Mouse (Mus musculus): ENCODE results near the gene Olfr832. TPM values are rescaled to one million over a fixed set of nuclear protein-coding genes. Genes with fewer than 3 reads are reported as not detected.
"Not testable (repeated sequence)": the region's sequence is repeated elsewhere in the genome, so short reads cannot be mapped to it uniquely, and the experiment has no call there.

Gene Olfr832
- not detected in 2 replicates for polyA plus RNA-seq (2015; fragmentation: Nextera tagmentation; extraction: Ambion mirVana)

DNA sequence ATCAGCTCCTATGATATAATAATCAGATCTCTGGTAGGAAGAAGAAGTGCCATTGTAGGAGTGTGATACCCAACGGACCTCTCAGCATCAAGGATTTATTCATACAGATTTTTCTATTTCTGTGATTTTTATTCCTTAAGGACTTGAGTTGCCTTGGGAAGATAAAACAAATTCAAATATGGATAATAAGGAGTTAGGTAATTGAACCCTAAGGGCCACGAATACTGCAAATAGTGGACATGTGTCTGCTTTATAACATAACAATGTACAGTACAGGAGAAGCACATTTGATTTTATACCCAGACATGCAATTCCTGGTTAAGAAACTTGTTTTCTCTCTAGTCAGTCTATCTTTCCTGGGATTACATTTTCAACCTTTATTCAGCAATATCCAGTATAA lies at the start of gene Olfr832:
TSS of gene Olfr832 (plus strand) at position 301 of the 400 bp plus-strand sequence.
- H3K9ac ChIP-seq; H3K36me3 ChIP-seq (replicated peaks); H3K4me2 ChIP-seq; ATAC-seq (replicated peaks); H3K27ac ChIP-seq; H3K9me3 ChIP-seq; H3K4me1 ChIP-seq; H3K27me3 ChIP-seq (replicated peaks); H3K4me3 ChIP-seq: not testable (repeated sequence)
- 87% methylated on average over 2 of the region's 2 CpGs for WGBS

DNA sequence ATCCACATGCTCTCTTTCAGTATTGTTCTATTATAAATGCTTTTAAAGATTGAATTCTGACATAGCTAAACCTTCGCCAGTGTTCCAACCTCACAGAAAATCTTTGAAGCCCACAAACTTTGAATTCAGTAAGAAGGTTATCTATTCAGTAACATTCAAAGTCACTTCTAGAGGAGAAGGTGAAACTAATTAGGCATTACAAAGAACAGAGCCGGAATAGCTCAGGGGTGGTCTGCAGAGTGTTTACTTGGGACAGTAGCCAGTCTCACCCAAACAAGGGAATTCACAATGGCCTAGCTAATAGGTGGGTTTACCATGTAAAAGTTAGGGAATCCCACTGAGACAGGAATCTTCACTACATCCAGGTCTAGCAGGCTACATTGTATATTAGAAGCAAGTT lies 29.2 kb upstream of the Olfr832 start:
- H3K4me3 ChIP-seq; H3K4me2 ChIP-seq; ATAC-seq (replicated peaks); H3K9me3 ChIP-seq; H3K4me1 ChIP-seq; H3K27me3 ChIP-seq (replicated peaks); H3K36me3 ChIP-seq (replicated peaks); H3K9ac ChIP-seq; H3K27ac ChIP-seq: not testable (repeated sequence)
- 69% methylated on average over 2 of the region's 2 CpGs for WGBS

DNA sequence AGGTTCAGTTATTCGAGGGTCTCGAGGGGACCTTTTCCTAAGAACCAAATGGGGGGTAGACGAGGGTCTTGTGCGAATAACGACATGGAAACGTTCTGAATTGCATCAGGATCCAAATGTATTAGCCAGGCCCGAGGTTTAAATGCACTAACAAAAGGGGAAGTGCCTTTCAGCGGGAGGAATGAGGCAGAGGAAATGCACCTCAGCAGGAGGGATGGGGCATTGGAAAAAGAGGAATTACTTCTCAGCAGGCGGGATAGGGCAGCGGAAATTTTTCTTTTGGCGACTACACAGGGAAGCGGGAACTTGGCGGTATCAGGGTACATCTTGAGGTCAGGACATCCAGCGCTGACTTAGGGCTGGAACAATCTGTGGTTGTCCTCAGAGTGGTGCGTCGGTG lies 9.0 kb upstream of the Olfr832 start:
- WGBS = 85% methylated on average over 16 of the region's 16 CpGs
- not testable (repeated sequence) for ATAC-seq (replicated peaks); H3K4me1 ChIP-seq

DNA sequence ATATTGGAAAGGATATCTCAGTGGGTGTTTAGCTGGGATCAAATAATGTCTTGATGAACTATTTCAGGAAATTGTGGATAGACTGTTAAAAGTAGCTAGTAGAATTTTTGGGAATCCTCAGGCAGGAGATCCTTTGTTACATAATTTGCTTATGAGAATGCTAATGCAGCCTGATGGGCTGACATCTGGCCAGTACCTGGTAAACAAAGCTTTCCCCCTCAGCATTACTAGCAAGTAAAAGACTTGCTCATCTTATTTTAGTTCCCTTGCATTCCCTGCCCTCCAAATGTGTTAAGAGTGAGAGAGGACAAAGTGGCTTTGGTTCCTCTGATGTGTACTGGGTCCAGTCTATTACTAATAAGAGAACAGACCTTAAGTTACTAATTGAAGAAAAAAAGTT lies 25.1 kb downstream of the Olfr832 start:
- H3K4me2 ChIP-seq = no peak overlapping the region
- no peak overlapping the region for H3K9ac ChIP-seq
- no peaks in the 10 kb centered on the region; the same call in 1 of the 2 replicates for H3K9me3 ChIP-seq
- H3K4me1 ChIP-seq = no peaks in the 10 kb centered on the region
- no peaks in the 10 kb centered on the region for H3K27me3 ChIP-seq (replicated peaks)
- ATAC-seq (replicated peaks) = no peak
- no peak overlapping the region for H3K4me3 ChIP-seq
- no peaks in the 10 kb centered on the region for H3K36me3 ChIP-seq (replicated peaks)
- no peak overlapping the region for H3K27ac ChIP-seq

More for the DNA sequence above, 9.0 kb upstream of the Olfr832 start:
- H3K27ac ChIP-seq; H3K4me2 ChIP-seq; H3K9ac ChIP-seq; H3K9me3 ChIP-seq; H3K27me3 ChIP-seq (replicated peaks); H3K4me3 ChIP-seq; H3K36me3 ChIP-seq (replicated peaks): not testable (repeated sequence)

DNA sequence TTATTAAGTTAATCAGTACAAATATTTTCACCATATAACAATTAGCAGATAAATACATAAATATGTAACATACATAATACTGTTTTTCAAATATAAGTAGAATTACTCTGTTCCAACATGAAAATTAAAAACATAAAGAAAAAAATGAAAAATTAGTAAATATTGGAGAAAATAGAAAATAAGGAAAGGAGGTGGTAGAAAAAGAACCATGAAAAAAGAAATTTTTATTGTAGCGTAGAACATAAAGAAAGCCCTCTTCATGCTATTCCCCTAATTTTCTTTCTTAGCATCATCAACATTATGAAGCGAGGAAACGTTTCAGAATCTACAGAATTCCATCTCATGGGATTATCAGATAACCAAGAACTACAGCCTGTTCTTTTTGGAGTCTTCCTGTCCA lies 50.8 kb downstream of the Olfr832 start, which contains the start of gene Olfr834:
TSS of gene Olfr834 (plus strand) at position 301 of the 400 bp plus-strand sequence.
- Histone ChIP-seq H3K4me1 (no peaks in the 10 kb centered on the region), H3K36me3 (replicated peaks) (no peaks in the 10 kb centered on the region), H3K4me2 (no peak within 1 kb of the TSS), H3K4me3 (no peak within 1 kb of the TSS), H3K9ac (no peak within 1 kb of the TSS), H3K27me3 (replicated peaks) (no peaks in the 10 kb centered on the region), H3K27ac (no peak within 1 kb of the TSS), H3K9me3 (no peaks in the 10 kb centered on the region)
- ATAC-seq (replicated peaks) = no peak
- 83% methylated on average over 3 of the region's 3 CpGs for WGBS

Other genes starting within 250 kb of the Olfr832 start
- gene Olfr24, start 173.1 kb upstream of the Olfr832 start, polyA plus RNA-seq (2015; fragmentation: Nextera tagmentation; extraction: Ambion mirVana) = not detected in 2 replicates
- not detected in 2 replicates for gene Olfr828, start 117.6 kb upstream of the Olfr832 start, polyA plus RNA-seq (2015; fragmentation: Nextera tagmentation; extraction: Ambion mirVana)
- gene Olfr829, start 82.2 kb upstream of the Olfr832 start, polyA plus RNA-seq (2015; fragmentation: Nextera tagmentation; extraction: Ambion mirVana) = not detected in 2 replicates
- not detected in 2 replicates for gene Olfr830, start 62.4 kb upstream of the Olfr832 start, polyA plus RNA-seq (2015; fragmentation: Nextera tagmentation; extraction: Ambion mirVana)
- not detected in 2 replicates for gene Olfr834, start 50.9 kb downstream of the Olfr832 start, polyA plus RNA-seq (2015; fragmentation: Nextera tagmentation; extraction: Ambion mirVana)
- gene Olfr835, start 95.6 kb downstream of the Olfr832 start, polyA plus RNA-seq (2015; fragmentation: Nextera tagmentation; extraction: Ambion mirVana) = not detected in 2 replicates
- not detected in 2 replicates for gene Olfr836, start 183.3 kb downstream of the Olfr832 start, polyA plus RNA-seq (2015; fragmentation: Nextera tagmentation; extraction: Ambion mirVana)
- not detected in 2 replicates for gene Olfr837, start 199.2 kb downstream of the Olfr832 start, polyA plus RNA-seq (2015; fragmentation: Nextera tagmentation; extraction: Ambion mirVana)
- not detected in 2 replicates for gene Olfr839-ps1, start 240.2 kb downstream of the Olfr832 start, polyA plus RNA-seq (2015; fragmentation: Nextera tagmentation; extraction: Ambion mirVana)

Measured in midbrain, embryonic 15.5 days (tissue).